Mouse (Mus musculus) embryonic facial prominence, embryonic 13.5 days (tissue): ENCODE data around the gene Snd1. TPM values are rescaled to one million over a fixed set of nuclear protein-coding genes. Genes with fewer than 3 reads are reported as not detected.

Source experiments
- ATAC-seq: fragments of 200-750 bp; cut with Nextera tagmentation; 2 replicates; pipeline ENCODE4 v1.8.0; 2017; ENCODE audit warnings: low read depth; ENCODE audit not compliant: insufficient number of reproducible peaks, insufficient read depth, low FRiP score, low TSS enrichment
- H3K27ac ChIP-seq: fragments of 300-500 bp; sonication (generic); 2 replicates; pipeline ENCODE4 v1.5.1; 2015; ENCODE audit warnings: moderate library complexity, mild to moderate bottlenecking, inconsistent platforms
- H3K27me3 ChIP-seq: fragments of 300-500 bp; sonication (generic); 2 replicates; pipeline ENCODE4 v1.6.1; 2015; ENCODE audit warnings: mild to moderate bottlenecking, inconsistent platforms
- H3K36me3 ChIP-seq: fragments of 300-500 bp; sonication (generic); 2 replicates; pipeline ENCODE4 v1.6.1; 2015; ENCODE audit warnings: mild to moderate bottlenecking, inconsistent platforms
- H3K4me1 ChIP-seq: fragments of 300-500 bp; sonication (generic); 2 replicates; pipeline ENCODE4 v1.6.1; 2015; ENCODE audit warnings: inconsistent platforms
- H3K4me2 ChIP-seq: fragments of 300-500 bp; sonication (generic); 2 replicates; pipeline ENCODE4 v1.6.1; 2015; ENCODE audit warnings: moderate library complexity, mild to moderate bottlenecking, inconsistent platforms
- H3K4me3 ChIP-seq: fragments of 300-500 bp; sonication (generic); 2 replicates; pipeline ENCODE4 v1.5.1; 2015; ENCODE audit warnings: mild to moderate bottlenecking, inconsistent platforms
- H3K9ac ChIP-seq: fragments of 300-500 bp; sonication (generic); 2 replicates; pipeline ENCODE4 v1.6.1; 2015; ENCODE audit warnings: mild to moderate bottlenecking, inconsistent platforms
- H3K9me3 ChIP-seq: fragments of 300-500 bp; sonication (generic); 2 replicates; pipeline ENCODE4 v1.6.1; 2016; ENCODE audit warnings: inconsistent platforms
- WGBS: fragments of 180-500 bp; shearing (Covaris S2); methylation state at CpG from one replicate; pipeline ENCODE4 v1.1.7; 2015; ENCODE audit warnings: mixed read lengths; 5-methylcytosine and 5-hydroxymethylcytosine counted together
- polyA plus RNA-seq: library from polyadenylated mRNA; unstranded; fragments of >200 nt; fragmentation: Nextera tagmentation; extraction: Ambion mirVana; gene quantifications from 2 replicates; pipeline ENCODE4 v1.2.1, GENCODE M21; 2015

Gene Snd1
- polyA plus RNA-seq, 1 experiment from 2014 or later = 118 TPM

GRCm38 (mm10) chr6:28842375-28843276 lies 367.7 kb downstream of the Snd1 start:
- Histone ChIP-seq H3K36me3 (no peaks in the 10 kb centered on the region), H3K27me3 (no peaks in the 10 kb centered on the region), H3K4me2 (no peak overlapping the region), H3K9me3 (no peaks in the 10 kb centered on the region), H3K27ac (no peak overlapping the region), H3K4me3 (no peak overlapping the region), H3K4me1 (peaks cover 44% of the 10 kb centered on the region), H3K9ac (no peak overlapping the region)
- no peak for ATAC-seq
- 58% methylated on average over 4 of the region's 4 CpGs for WGBS

- Histone ChIP-seq H3K4me3 (no peak overlapping the region), H3K27me3 (no peaks in the 10 kb centered on the region), H3K36me3 (no peaks in the 10 kb centered on the region), H3K4me2 (no peak overlapping the region), H3K9ac (no peak overlapping the region), H3K27ac (no peak overlapping the region; the same call in 1 of the 2 replicates), H3K9me3 (no peaks in the 10 kb centered on the region), H3K4me1 (peaks cover 65% of the 10 kb centered on the region)
- ATAC-seq = no peak
- 24% methylated on average over 4 of the region's 4 CpGs for WGBS
These were observed 370.7 kb downstream of the Snd1 start for GRCm38 (mm10) chr6:28845610-28846009.

GRCm38 (mm10) chr6:28847616-28848015 lies 372.7 kb downstream of the Snd1 start:
- H3K27ac ChIP-seq = peak overlapping the region; percentile 62; the same call in 1 of the 2 replicates
- H3K4me2 ChIP-seq = 0 out of 2 replicates have a peak overlapping the region, but pooled peaks have one; percentile 3
- H3K36me3 ChIP-seq = no peaks in the 10 kb centered on the region
- H3K27me3 ChIP-seq = no peaks in the 10 kb centered on the region
- H3K4me3 ChIP-seq = no peak overlapping the region
- ATAC-seq = no peak
- H3K9me3 ChIP-seq = no peaks in the 10 kb centered on the region
- 22% methylated on average over 6 of the region's 6 CpGs for WGBS
- no peak overlapping the region for H3K9ac ChIP-seq
- peaks cover 73% of the 10 kb centered on the region for H3K4me1 ChIP-seq

- 0 out of 2 replicates have a peak overlapping the region, but pooled peaks have one; percentile 3 for H3K4me2 ChIP-seq
- no peak overlapping the region for H3K4me3 ChIP-seq
- no peaks in the 10 kb centered on the region for H3K27me3 ChIP-seq
- H3K9me3 ChIP-seq = no peaks in the 10 kb centered on the region
- WGBS = 39% methylated on average over 6 of the region's 6 CpGs
- H3K27ac ChIP-seq = peak overlapping the region; percentile 62
- H3K4me1 ChIP-seq = peaks cover 78% of the 10 kb centered on the region
- no peak for ATAC-seq
- H3K36me3 ChIP-seq = no peaks in the 10 kb centered on the region
- 0 out of 2 replicates have a peak overlapping the region, but pooled peaks have one; percentile 36 for H3K9ac ChIP-seq
These were observed 373.4 kb downstream of the Snd1 start for GRCm38 (mm10) chr6:28848285-28848794.

DNA sequence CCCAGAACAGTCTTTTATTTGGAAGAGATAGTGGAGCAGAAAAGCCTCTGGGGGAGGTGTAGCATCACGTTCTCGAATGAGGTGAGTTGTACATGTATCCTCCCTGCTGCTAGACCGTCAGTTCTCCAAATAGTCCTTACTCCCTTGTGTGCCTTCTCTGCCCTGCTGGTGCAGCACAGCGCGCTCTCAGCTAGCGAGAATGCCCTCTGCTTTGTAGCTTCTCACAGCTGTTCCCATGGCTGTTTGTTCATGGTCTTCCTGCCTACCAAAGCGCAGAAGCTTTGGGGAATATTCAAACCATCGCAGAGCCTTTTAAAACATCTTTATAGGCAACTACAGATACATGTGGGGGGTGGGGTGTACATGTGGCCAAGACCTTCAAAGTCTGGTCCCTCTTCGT lies 374.0 kb downstream of the Snd1 start:
- no peak for ATAC-seq
- H3K9ac ChIP-seq = no peak overlapping the region
- no peak overlapping the region for H3K4me2 ChIP-seq
- H3K9me3 ChIP-seq = no peaks in the 10 kb centered on the region
- no peak overlapping the region for H3K27ac ChIP-seq
- 59% methylated on average over 9 of the region's 9 CpGs for WGBS
- H3K36me3 ChIP-seq = no peaks in the 10 kb centered on the region
- H3K4me1 ChIP-seq = peaks cover 84% of the 10 kb centered on the region
- H3K4me3 ChIP-seq = no peak overlapping the region
- H3K27me3 ChIP-seq = no peaks in the 10 kb centered on the region

DNA sequence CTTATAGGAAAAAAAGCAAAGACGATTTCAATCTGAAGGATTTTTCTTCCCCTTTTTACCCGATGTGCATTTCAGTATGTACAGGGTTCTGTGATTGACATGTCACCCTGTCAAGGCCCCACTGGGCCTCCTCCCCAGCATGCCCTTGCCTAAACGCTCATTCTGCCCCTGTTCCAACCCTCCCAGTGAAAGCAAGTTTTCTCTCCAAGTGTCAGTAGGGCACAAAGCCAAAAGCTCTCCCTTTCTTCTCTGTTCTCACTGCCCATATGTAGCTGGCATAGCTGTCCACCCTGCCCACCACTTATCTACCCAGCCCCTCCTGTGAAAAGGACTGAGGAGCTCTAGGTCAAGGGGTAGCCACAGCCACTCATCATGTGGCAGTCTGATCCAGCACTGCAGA lies 374.4 kb downstream of the Snd1 start:
- ATAC-seq = no peak
- WGBS = 38% methylated on average over 3 of the region's 3 CpGs
- no peaks in the 10 kb centered on the region for H3K36me3 ChIP-seq
- H3K4me2 ChIP-seq = no peak overlapping the region
- H3K4me1 ChIP-seq = peaks cover 88% of the 10 kb centered on the region
- H3K9ac ChIP-seq = no peak overlapping the region
- H3K27me3 ChIP-seq = no peaks in the 10 kb centered on the region
- no peaks in the 10 kb centered on the region for H3K9me3 ChIP-seq
- no peak overlapping the region for H3K4me3 ChIP-seq
- no peak overlapping the region for H3K27ac ChIP-seq

DNA sequence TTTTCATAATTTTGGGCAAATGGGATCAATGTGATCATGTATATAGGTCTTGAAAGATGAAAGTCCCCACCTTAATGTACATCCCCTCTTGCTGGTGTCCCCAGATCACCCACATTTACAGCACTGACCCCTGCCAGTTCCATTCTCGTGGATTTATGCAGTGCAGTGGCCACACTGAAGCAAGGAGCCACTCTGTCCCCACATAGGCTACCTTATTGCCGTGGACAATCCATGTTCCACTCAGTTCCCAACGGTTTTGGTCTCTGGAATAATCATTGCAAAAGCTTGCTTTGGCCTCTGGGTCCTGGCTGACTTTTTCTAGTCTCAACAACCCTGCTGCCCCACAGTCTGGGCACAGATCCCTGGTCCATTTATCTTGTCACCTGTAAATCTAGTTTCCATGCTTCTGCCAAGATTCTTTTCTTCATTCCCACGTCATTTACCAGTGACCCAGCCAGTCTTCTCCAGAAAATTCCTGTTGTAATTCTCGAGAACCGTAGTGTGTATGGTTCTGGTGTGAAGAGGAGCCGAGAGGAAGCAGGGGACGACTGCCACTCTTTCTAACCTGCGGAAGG lies 375.5 kb downstream of the Snd1 start:
- WGBS = 84% methylated on average over 9 of the region's 9 CpGs
- ATAC-seq = no peak
- H3K4me2 ChIP-seq = no peak overlapping the region
- no peaks in the 10 kb centered on the region for H3K27me3 ChIP-seq
- no peak overlapping the region for H3K4me3 ChIP-seq
- H3K9ac ChIP-seq = no peak overlapping the region
- no peak overlapping the region for H3K27ac ChIP-seq
- H3K9me3 ChIP-seq = no peaks in the 10 kb centered on the region
- peaks cover 88% of the 10 kb centered on the region for H3K4me1 ChIP-seq
- no peaks in the 10 kb centered on the region for H3K36me3 ChIP-seq

DNA sequence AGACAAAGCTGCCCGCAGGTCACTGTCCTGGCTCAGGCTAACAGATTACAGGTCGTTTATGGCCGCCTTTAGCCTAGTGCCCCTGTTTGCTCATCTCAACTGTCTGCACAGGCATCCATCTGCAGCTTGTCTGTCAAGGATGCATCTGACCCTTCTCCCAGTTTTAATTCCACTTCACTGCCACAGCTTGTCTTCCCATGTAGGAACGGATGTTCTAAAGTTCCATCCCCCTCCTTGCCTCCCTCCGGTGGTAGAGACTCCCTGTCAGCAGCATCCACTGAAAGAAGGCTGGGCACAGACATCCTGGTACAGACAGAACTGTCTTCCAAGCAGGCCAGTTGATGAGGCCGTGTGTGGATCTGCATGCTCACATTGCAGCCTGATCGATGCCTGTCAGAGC lies 377.4 kb downstream of the Snd1 start:
- no peak overlapping the region for H3K4me3 ChIP-seq
- H3K27me3 ChIP-seq = no peaks in the 10 kb centered on the region
- no peak for ATAC-seq
- 59% methylated on average over 7 of the region's 7 CpGs for WGBS
- no peak overlapping the region for H3K9ac ChIP-seq
- no peak overlapping the region for H3K4me2 ChIP-seq
- H3K9me3 ChIP-seq = no peaks in the 10 kb centered on the region
- peaks cover 83% of the 10 kb centered on the region for H3K4me1 ChIP-seq
- no peaks in the 10 kb centered on the region for H3K36me3 ChIP-seq
- H3K27ac ChIP-seq = no peak overlapping the region

- H3K27me3 ChIP-seq = no peaks in the 10 kb centered on the region
- ATAC-seq = no peak
- H3K27ac ChIP-seq = peak overlapping the region; percentile 18; the same call in 1 of the 2 replicates
- H3K9me3 ChIP-seq = no peaks in the 10 kb centered on the region
- no peak overlapping the region for H3K4me3 ChIP-seq
- H3K4me2 ChIP-seq = no peak overlapping the region
- peaks cover 80% of the 10 kb centered on the region for H3K4me1 ChIP-seq
- H3K36me3 ChIP-seq = no peaks in the 10 kb centered on the region
- WGBS = 21% methylated on average over 3 of the region's 3 CpGs
- H3K9ac ChIP-seq = 0 out of 2 replicates have a peak overlapping the region, but pooled peaks have one; percentile 7
These were observed 378.2 kb downstream of the Snd1 start for GRCm38 (mm10) chr6:28853164-28853563.

GRCm38 (mm10) chr6:28853654-28854053 lies 378.7 kb downstream of the Snd1 start:
- H3K4me2 ChIP-seq = no peak overlapping the region
- no peaks in the 10 kb centered on the region for H3K27me3 ChIP-seq
- H3K4me1 ChIP-seq = peaks cover 75% of the 10 kb centered on the region
- peak overlapping the region; percentile 18; the same call in 1 of the 2 replicates for H3K27ac ChIP-seq
- peak overlapping the region; percentile 7; the same call in 1 of the 2 replicates for H3K9ac ChIP-seq
- no peak for ATAC-seq
- no peak overlapping the region for H3K4me3 ChIP-seq
- H3K9me3 ChIP-seq = no peaks in the 10 kb centered on the region
- H3K36me3 ChIP-seq = no peaks in the 10 kb centered on the region
- WGBS = 3% methylated on average over 2 of the region's 2 CpGs

- 27% methylated on average over 8 of the region's 8 CpGs for WGBS
- H3K4me2 ChIP-seq = no peak overlapping the region
- no peak overlapping the region for H3K9ac ChIP-seq
- no peaks in the 10 kb centered on the region for H3K27me3 ChIP-seq
- no peak overlapping the region for H3K4me3 ChIP-seq
- peaks cover 66% of the 10 kb centered on the region for H3K4me1 ChIP-seq
- ATAC-seq = no peak
- H3K9me3 ChIP-seq = no peaks in the 10 kb centered on the region
- H3K27ac ChIP-seq = 0 out of 2 replicates have a peak overlapping the region, but pooled peaks have one; percentile 11
- no peaks in the 10 kb centered on the region for H3K36me3 ChIP-seq
These were observed 379.7 kb downstream of the Snd1 start for GRCm38 (mm10) chr6:28854598-28854997.
